Mouse (Mus musculus) testis, postnatal 14 days (tissue): Measurements from ENCODE around the gene Stk39.
A peak's percentile ranks its signal among the peaks of the same experiment; 100 is the strongest.

Source experiments
- DNase-seq: peaks from one replicate; pipeline ENCODE4 v3.0.0; 2021; ENCODE audit warnings: low spot score

Stk39 gene

DNA sequence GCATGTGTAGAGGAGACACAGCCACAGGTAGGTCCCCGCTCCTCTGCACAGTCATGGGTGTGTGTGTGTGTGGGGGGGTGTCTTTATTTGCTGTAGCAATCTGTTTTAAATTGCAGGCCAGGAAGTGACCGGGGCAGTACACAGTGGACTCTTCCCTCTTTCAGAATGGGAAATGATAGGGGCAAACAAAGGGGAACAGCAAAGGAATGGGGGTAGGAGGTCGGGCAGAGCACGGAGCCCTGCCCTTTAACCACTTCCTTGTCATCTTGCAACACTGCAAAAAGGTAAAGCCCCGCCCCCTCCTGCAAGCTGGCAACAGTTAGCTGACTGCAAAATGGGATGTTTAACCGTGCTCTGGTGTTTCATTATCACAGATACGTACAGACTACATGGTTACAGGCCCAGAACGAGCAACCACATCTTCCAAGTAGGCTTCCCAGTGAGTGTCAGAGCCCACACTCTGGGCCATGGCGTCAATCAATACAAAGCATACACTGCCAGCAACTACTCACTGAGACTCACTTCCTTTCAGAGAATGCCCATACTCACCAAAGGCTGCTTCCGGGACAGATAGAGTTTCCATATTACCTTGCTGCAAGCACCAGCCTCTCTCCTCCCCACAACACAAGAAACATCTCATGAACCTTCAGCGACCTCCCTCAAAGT, 89.5 kb downstream of the Stk39 start:
- no peak for DNase-seq

- DNase-seq = no peak
Measured at GRCm38 (mm10) chr2:68381881-68382280, 90.2 kb downstream of the Stk39 start.

- no peak for DNase-seq
Measured at GRCm38 (mm10) chr2:68381205-68381604, 90.9 kb downstream of the Stk39 start.

DNA sequence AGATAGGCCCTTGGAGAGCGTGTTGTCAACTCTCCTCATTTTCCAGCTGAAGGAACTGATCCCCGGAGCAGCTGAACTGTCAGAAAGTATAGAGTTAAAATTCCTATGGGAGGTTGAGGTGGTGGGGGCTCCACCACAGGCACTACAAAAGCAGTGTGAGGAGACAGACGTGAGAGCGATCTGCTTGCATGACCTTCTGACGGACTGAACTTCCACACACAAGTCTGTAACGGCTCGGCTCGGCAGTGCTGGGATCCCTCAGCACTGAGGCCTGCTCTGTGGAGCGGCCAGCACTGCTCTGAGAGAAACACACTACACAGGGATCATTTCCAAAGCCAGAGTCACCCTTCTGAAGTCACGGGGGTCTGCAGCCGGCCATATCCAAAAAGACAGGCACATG, 92.4 kb downstream of the Stk39 start:
- no peak for DNase-seq

- no peak for DNase-seq
Measured at GRCm38 (mm10) chr2:68378319-68378718, 93.7 kb downstream of the Stk39 start.

DNA sequence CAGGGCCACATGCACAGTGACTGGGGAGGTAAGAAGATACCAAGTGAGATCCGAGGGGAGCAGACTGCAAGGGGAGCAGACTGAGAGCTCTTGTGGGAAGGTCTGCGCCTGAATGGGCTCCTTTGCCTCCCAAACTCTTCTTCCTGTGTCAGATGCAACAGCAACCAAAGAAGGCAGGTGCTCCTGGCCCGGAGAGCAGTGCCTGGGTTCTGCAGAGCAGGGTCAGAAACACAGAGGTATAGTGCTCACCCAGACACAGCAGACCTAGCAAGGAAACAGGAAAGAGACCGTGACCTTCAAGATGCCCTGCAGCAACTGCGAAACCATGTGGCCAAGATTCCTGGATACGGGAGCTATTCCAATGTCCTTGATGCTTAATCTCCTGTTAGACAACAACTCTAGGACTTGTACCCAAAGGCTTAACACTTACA, 94.8 kb downstream of the Stk39 start:
- DNase-seq = peak; percentile 20

GRCm38 (mm10) chr2:68376660-68377059, 95.4 kb downstream of the Stk39 start:
- DNase-seq = peak; percentile 64

DNA sequence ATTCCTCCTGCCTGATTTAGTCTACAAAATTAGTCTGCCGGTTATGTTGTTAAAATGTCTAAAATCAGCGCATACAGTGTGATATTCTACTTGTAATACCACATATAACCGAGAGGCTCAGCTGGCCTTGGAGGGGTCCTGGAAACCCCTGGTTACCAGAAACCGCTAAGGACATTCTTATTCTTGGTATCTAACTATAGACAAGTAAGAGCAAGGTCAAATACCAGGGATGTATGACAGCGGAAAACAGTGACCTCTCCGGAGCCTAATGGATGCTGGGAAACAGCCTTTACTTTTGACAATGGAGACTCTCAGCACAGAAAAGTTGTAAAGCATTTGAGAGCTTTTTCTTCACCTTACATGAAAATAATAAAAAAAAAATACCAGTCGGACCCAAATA, 97.9 kb downstream of the Stk39 start:
- no peak for DNase-seq

DNA sequence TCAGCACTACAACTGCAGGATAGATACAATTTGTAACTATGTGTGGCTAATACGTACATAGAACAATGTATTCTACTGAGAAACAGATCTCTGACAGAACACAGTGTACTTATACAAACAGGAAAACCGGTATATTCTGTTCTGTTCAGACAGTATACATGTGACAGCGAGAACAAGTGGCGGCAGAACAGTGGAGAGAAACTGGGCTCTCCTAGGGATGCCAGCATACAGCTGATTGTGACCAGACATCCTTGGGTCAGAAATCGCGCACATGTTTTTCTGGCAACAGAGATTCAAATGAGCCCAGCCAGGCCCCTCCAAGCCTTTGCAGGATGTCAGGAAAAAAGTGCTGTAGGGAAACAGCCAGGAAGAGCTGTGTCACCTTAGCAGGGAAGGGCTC, 100.2 kb downstream of the Stk39 start:
- DNase-seq = peak; percentile 53

DNA sequence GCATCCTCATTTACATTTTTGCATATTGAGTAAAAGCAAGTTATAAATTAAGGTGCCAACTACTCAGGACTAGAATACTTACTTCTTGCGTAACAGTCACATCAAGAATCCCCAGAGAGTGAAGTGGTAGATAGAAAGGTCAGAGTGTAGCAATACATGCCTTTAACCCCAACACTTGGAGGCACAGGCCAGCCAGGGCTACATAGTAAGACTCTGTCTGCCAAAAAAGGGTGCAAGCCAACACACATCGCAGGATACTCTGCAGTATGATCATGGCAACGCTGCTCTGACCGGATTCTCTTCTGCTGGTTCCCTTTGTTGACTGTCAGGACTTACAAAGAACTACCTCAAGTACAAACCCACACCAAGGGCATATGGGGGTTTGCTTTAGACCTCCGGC, 101.7 kb downstream of the Stk39 start:
- no peak for DNase-seq

GRCm38 (mm10) chr2:68369080-68369479, 103.0 kb downstream of the Stk39 start:
- no peak for DNase-seq

DNA sequence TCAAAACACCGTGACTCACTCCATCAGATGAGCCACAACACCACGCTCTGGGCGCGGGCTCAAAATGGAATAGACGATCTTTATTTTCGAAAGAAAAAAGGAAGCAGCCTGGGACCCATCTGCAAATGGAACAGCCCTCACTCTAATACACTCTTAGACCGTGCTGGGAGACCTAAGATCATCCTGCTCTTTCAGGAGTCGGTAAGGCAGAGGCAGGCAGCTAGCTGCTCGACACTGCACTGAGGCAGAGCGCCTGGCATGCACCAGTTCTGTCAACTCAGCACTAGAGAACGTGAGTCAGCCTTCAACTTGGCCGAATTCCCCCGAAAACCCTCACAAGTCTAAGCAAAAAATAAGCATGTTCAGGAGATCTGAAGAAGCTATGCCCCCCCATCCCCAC, 104.1 kb downstream of the Stk39 start:
- DNase-seq = no peak

GRCm38 (mm10) chr2:68366897-68367193, 105.2 kb downstream of the Stk39 start:
- no peak for DNase-seq

GRCm38 (mm10) chr2:68366091-68366896, 105.8 kb downstream of the Stk39 start:
- DNase-seq = peak; percentile 27

DNA sequence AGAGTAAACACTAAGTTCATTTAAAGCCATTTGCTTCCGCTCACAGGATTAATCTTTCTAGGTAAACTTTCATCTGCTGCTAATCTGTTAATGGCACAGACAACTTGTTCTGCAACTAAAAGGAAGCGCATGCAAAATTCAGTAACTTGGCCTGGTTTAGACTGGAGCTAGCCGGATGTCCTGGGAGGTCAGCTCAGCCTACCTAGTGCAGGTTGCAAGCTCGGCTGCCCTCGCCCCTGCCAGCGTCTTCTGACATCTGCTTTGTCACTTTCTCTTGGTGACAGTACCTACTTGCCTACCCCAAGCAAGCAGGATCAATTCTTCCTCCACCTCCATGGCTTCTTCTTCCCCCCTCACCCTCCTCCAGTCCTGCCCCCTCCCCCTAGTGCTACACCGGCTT, 106.6 kb downstream of the Stk39 start:
- DNase-seq = no peak

- DNase-seq = no peak
Measured at GRCm38 (mm10) chr2:68364181-68364900, 107.7 kb downstream of the Stk39 start.

GRCm38 (mm10) chr2:68363159-68363558, 108.9 kb downstream of the Stk39 start:
- no peak for DNase-seq

- no peak for DNase-seq
Measured at GRCm38 (mm10) chr2:68361701-68362100, 110.4 kb downstream of the Stk39 start.

DNA sequence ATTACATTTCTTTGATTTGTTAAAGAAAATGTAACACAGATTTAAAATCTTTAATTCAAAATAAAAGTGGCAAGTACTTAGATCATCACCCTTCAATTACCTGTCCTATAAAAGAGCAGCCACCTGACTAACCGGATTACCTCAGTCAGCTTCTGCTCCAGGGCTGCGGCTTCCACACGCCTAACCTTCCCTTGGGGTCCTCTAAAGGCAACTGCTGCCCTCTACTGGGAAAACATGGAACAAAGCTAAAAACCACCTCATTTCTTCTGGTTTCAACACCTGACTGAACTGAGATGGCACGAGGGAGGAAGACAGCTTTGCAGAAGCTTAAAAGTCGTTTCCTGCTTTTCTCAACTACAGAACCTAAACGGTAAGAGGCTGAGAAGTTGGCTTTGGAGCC, 121.4 kb downstream of the Stk39 start:
- no peak for DNase-seq

DNA sequence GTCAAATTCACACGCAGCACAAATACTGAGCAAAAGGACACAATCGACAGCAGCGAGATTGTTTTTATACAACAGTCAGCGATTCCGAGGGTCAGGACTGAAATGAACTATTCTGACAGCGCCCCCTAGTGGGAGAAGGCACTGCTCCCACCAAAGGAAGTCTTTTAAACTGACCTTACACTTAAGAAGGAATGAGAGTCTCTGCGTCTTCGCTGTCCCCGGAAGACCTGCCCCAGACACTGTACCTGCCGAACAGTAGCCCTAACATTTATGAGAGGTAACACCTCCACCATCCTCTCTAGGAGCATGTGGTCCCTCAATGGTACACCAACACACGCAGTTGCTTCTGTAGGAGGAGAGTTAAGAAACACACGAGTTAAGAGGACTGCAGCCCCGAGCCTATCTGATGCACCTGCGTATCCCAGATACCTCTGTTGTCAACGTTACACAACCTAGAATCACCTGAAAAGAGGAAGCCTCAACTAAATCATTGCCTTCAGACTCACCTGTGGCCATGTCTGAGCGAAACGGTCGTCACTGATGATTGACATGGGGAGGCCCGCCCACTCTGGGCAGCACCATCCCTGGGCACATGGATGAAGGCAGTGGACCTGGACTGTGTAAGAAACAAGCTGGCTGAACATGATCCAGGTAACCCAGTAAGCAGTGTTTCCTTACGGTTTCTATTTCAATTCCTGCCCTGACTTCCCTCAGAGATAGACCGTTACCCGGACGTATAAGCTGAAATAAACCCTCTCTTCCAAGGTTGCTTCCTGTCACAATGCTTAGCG, 122.3 kb downstream of the Stk39 start:
- DNase-seq = peak; percentile 47

DNA sequence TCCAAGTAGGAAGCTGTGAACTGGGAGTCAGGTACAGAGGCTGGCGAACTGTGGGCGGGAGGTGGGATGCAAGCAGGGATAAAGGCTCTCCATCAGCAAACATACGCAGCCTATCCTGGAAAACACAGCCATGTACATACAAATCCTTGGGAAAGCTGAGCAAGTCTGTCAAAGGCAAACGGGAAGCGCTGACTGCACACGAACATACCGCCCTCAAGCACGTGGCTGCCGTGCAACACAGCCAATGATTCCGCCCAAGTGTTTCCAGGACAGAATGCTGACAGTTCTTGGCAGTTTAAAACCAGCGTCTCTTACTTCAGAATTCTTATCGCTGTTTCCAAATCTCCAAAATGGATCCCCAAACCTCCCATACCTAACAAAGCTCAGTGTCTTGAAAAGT, 123.1 kb downstream of the Stk39 start:
- no peak for DNase-seq

DNA sequence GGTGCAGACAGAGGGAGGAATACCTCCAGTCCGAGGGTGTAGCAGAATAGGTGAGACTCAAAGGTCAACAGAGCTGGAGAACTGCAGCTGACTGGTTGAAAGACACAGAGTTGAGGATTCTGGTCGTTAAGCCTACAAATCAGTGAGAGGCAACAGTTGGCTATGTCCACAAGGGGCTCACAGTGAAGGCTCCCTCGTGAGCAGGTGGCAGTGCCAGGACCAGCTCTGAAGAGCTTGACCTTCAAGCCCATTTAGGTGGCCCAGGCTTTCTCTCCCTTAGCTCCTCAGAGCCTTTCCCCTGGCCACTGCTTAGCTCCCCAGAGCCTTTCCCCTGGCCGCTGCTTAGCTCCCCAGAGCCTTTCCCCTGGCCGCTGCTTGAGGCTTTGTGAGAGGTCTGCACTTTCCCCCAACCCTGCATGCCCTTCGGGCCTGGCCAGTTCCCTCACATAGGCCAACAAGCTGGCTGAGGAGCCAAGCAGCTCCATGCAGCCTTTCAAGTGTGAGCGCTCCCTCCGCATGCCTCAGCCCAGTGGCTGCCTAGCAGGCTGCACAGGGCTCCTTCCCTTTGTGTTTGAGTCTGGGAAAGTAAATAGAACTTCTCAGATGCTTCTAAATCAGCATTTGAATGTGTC, 125.3 kb downstream of the Stk39 start:
- no peak for DNase-seq
